Mouse (Mus musculus) heart, postnatal 0 days (tissue): ENCODE measurements around the gene 1810046K07Rik.

Experiments
- CTCF ChIP-seq: IDR thresholded peaks from 2 replicates; pipeline ENCODE4 v1.5.1; 2016; ENCODE audit warnings: antibody characterized with exemption, control low read depth, low read depth
- EP300 ChIP-seq: IDR thresholded peaks from 2 replicates; pipeline ENCODE4 v1.6.1; 2016; ENCODE audit warnings: antibody characterized with exemption, low read depth

- no peak for TF ChIP-seq CTCF
- TF ChIP-seq EP300: no peak
Measured at GRCm38 (mm10) chr9:51312554-51313317, 16.0 kb downstream of the 1810046K07Rik start.
